Mouse (Mus musculus) bone marrow, adult 2 months (tissue): ENCODE measurements around the gene Ctdsp2.

Source experiments
- CTCF ChIP-seq: fragments of 200-500 bp; IDR thresholded peaks from 2 replicates; pipeline ENCODE4 v1.5.1; 2011; ENCODE audit warnings: low read length, control low read depth; ENCODE audit not compliant: control insufficient read depth, insufficient read depth
- POLR2A ChIP-seq: fragments of 200-500 bp; IDR thresholded peaks from 2 replicates; pipeline ENCODE4 v1.6.1; 2011; ENCODE audit warnings: low read depth, mild to moderate bottlenecking, control low read depth, low read length, borderline replicate concordance; ENCODE audit not compliant: control insufficient read depth

DNA sequence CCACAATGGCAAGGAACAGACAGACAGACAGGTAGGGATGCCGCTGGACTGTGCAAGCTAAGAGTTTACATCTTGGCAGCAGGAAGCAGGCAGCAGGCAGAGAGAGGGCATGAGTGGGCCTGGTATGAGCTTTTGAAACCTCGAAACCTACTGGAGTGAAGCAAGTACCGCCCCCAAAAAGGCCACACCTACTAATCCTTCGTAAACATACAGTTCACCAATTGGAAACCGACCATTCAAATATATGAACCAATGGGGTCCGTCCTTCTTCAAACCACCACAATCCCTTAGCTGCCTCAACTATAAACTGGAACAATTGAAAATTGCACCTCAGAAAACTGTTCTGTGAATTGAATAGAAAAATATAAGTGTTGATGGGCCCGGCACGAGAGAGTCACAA is 14.7 kb upstream of the Ctdsp2 start:
- TF ChIP-seq POLR2A (no peak), CTCF (no peak)
